Mouse (Mus musculus): ENCODE results near the gene Gm21973.

Gm21973 gene

GRCm38 (mm10) chr15:10325080-10325479 lies at the start of gene Gm21973:
TSS of gene Gm21973 (plus strand) at chr15:10325380.
- DNase-seq (ENCODE audit: low read depth in 1 of 2, low spot score in 2 of 2), result no peak

GRCm38 (mm10) chr15:10276386-10276785 lies 48.8 kb upstream of the Gm21973 start:
- DNase-seq (ENCODE audit: low read depth in 1 of 2, low spot score in 2 of 2), result no peak

- no peak for DNase-seq (ENCODE audit: low read depth in 1 of 2, low spot score in 2 of 2)
Observed at GRCm38 (mm10) chr15:10277461-10277860, 47.7 kb upstream of the Gm21973 start.

GRCm38 (mm10) chr15:10281546-10281945 lies 43.6 kb upstream of the Gm21973 start:
- no peak for DNase-seq (ENCODE audit: low read depth in 1 of 2, low spot score in 2 of 2)

GRCm38 (mm10) chr15:10283661-10284060 lies 41.5 kb upstream of the Gm21973 start:
- DNase-seq (ENCODE audit: low read depth in 1 of 2, low spot score in 2 of 2), result no peak

GRCm38 (mm10) chr15:10296570-10296969 lies 28.6 kb upstream of the Gm21973 start:
- no peak for DNase-seq (ENCODE audit: low read depth in 1 of 2, low spot score in 2 of 2)

GRCm38 (mm10) chr15:10298058-10298457 lies 27.1 kb upstream of the Gm21973 start:
- no peak for DNase-seq (ENCODE audit: low read depth in 1 of 2, low spot score in 2 of 2)

GRCm38 (mm10) chr15:10299467-10299866 lies 25.7 kb upstream of the Gm21973 start:
- DNase-seq (ENCODE audit: low read depth in 1 of 2, low spot score in 2 of 2), result no peak

- DNase-seq (ENCODE audit: low read depth in 1 of 2, low spot score in 2 of 2), result no peak
Observed at GRCm38 (mm10) chr15:10306461-10306860, 18.7 kb upstream of the Gm21973 start.

- DNase-seq (ENCODE audit: low read depth in 1 of 2, low spot score in 2 of 2), result no peak
Observed at GRCm38 (mm10) chr15:10311826-10312225, 13.4 kb upstream of the Gm21973 start.

GRCm38 (mm10) chr15:10313522-10314455 lies 11.4 kb upstream of the Gm21973 start:
- DNase-seq (ENCODE audit: low read depth in 1 of 2, low spot score in 2 of 2), result no peak

GRCm38 (mm10) chr15:10330626-10331025 lies 5.4 kb downstream of the Gm21973 start:
- no peak for DNase-seq (ENCODE audit: low read depth in 1 of 2, low spot score in 2 of 2)

GRCm38 (mm10) chr15:10332566-10332965 lies 7.4 kb downstream of the Gm21973 start:
- DNase-seq (ENCODE audit: low read depth in 1 of 2, low spot score in 2 of 2), result no peak

- no peak for DNase-seq (ENCODE audit: low read depth in 1 of 2, low spot score in 2 of 2)
Observed at GRCm38 (mm10) chr15:10338606-10339005, 13.4 kb downstream of the Gm21973 start.

- no peak for DNase-seq (ENCODE audit: low read depth in 1 of 2, low spot score in 2 of 2)
Observed at GRCm38 (mm10) chr15:10347044-10347443, 21.9 kb downstream of the Gm21973 start.

- DNase-seq (ENCODE audit: low read depth in 1 of 2, low spot score in 2 of 2), result no peak
Observed at GRCm38 (mm10) chr15:10358039-10358948, 33.1 kb downstream of the Gm21973 start, which contains the start of gene Agxt2. TSS of gene Agxt2 (plus strand) at chr15:10358532.

GRCm38 (mm10) chr15:10366331-10366730 lies 41.2 kb downstream of the Gm21973 start:
- DNase-seq (ENCODE audit: low read depth in 1 of 2, low spot score in 2 of 2), result no peak

GRCm38 (mm10) chr15:10375404-10375803 lies 50.2 kb downstream of the Gm21973 start:
- no peak for DNase-seq (ENCODE audit: low read depth in 1 of 2, low spot score in 2 of 2)

- no peak for DNase-seq (ENCODE audit: low read depth in 1 of 2, low spot score in 2 of 2)
Observed at GRCm38 (mm10) chr15:10378338-10378959, 53.3 kb downstream of the Gm21973 start.

GRCm38 (mm10) chr15:10379757-10380458 lies 54.7 kb downstream of the Gm21973 start:
- no peak for DNase-seq (ENCODE audit: low read depth in 1 of 2, low spot score in 2 of 2)

- DNase-seq (ENCODE audit: low read depth in 1 of 2, low spot score in 2 of 2), result no peak
Observed at GRCm38 (mm10) chr15:10387263-10387662, 62.1 kb downstream of the Gm21973 start.
